Mouse (Mus musculus) bone marrow, adult 2 months (tissue): Measurements from ENCODE around the gene Hps4.

ENCODE experiments used
- CTCF ChIP-seq: fragments of 200-500 bp; IDR thresholded peaks from 2 replicates; pipeline ENCODE4 v1.5.1; 2011; ENCODE audit warnings: low read length, control low read depth; ENCODE audit not compliant: control insufficient read depth, insufficient read depth
- POLR2A ChIP-seq: fragments of 200-500 bp; IDR thresholded peaks from 2 replicates; pipeline ENCODE4 v1.6.1; 2011; ENCODE audit warnings: low read depth, mild to moderate bottlenecking, control low read depth, low read length, borderline replicate concordance; ENCODE audit not compliant: control insufficient read depth

GRCm38 (mm10) chr5:112399284-112399683, 56.4 kb downstream of the Hps4 start:
- TF ChIP-seq CTCF = no peak
- no peak for TF ChIP-seq POLR2A
